Mouse (Mus musculus) neural tube, embryonic 13.5 days (tissue): Measurements from ENCODE around the gene Zfp607b. TPM values are rescaled to one million over a fixed set of nuclear protein-coding genes. Genes with fewer than 3 reads are reported as not detected.

ENCODE experiments used
- polyA plus RNA-seq: library from polyadenylated mRNA; unstranded; fragments of >200 nt; fragmentation: Nextera tagmentation; extraction: Ambion mirVana; gene quantifications from 2 replicates; pipeline ENCODE4 v1.2.1, GENCODE M21; 2015

Zfp607b gene
- polyA plus RNA-seq, 1 experiment from 2014 or later, result 7.6 TPM

Other genes with a start within 250 kb of the Zfp607b start
- 1.7 and 2.8 TPM in 2 replicates for gene Sptbn4, start 241.7 kb upstream of the Zfp607b start, polyA plus RNA-seq
- 21.3 and 23.3 TPM in 2 replicates for gene Blvrb, start 241.4 kb upstream of the Zfp607b start, polyA plus RNA-seq
- 16.7 and 16.8 TPM in 2 replicates for gene Sertad3, start 215.6 kb upstream of the Zfp607b start, polyA plus RNA-seq
- 12.3 and 14.1 TPM in 2 replicates for gene Sertad1, start 202.4 kb upstream of the Zfp607b start, polyA plus RNA-seq
- 1.9 TPM in 2 replicates for gene Prx, start 190.0 kb upstream of the Zfp607b start, polyA plus RNA-seq
- gene Hipk4, start 166.1 kb upstream of the Zfp607b start, polyA plus RNA-seq, result 0.39 and 0.71 TPM in 2 replicates
- 123 and 128 TPM in 2 replicates for gene Pld3, start 136.1 kb upstream of the Zfp607b start, polyA plus RNA-seq
- 30.9 and 31.9 TPM in 2 replicates for gene 2310022A10Rik, start 136.1 kb upstream of the Zfp607b start, polyA plus RNA-seq
- 59.6 and 66.2 TPM in 2 replicates for gene Akt2, start 97.8 kb upstream of the Zfp607b start, polyA plus RNA-seq
- 45.8 and 54.8 TPM in 2 replicates for gene Ttc9b, start 35.4 kb upstream of the Zfp607b start, polyA plus RNA-seq
- 11.6 and 12.7 TPM in 2 replicates for gene Map3k10, start 14.7 kb upstream of the Zfp607b start, polyA plus RNA-seq
- 104 and 121 TPM in 2 replicates for gene Zfp60, start 42.0 kb downstream of the Zfp607b start, polyA plus RNA-seq
- 2.3 and 2.9 TPM in 2 replicates for gene Zfp626, start 117.9 kb downstream of the Zfp607b start, polyA plus RNA-seq
- 10.5 TPM in 2 replicates for gene Zfp59, start 149.3 kb downstream of the Zfp607b start, polyA plus RNA-seq
- gene Zfp607a, start 168.2 kb downstream of the Zfp607b start, polyA plus RNA-seq, result 1.4 and 1.5 TPM in 2 replicates
- 15.0 and 16.1 TPM in 2 replicates for gene Zfp974, start 240.1 kb downstream of the Zfp607b start, polyA plus RNA-seq